In genomic region chr5:140206726-140207703, GRCm38 (mm10) we compare ENCODE assay signal across 10 mouse cellular contexts.
DNase-seq lines count a peak whose midpoint lies in the region; ATAC-seq lines count a peak whose summit lies in the region.
"Had no signal": no experiment of that assay in that cellular context is flagged by ENCODE, and none has a peak within 500 bp of the region (broad histone marks: within the 10 kb centered on the region; RNA-seq: fewer than 3 reads in every experiment).

No protein-coding gene starts in this region.

- no peak overlapping the region for H3K27ac ChIP-seq in midbrain, embryonic 13.5 days
- H3K27ac ChIP-seq in midbrain, embryonic 15.5 days, result no peak overlapping the region
- H3K27ac ChIP-seq: limb, embryonic 13.5 days had no signal

- no peaks in the 10 kb centered on the region for H3K27me3 ChIP-seq in midbrain, embryonic 13.5 days
- H3K27me3 ChIP-seq in midbrain, embryonic 15.5 days (replicated peaks), result no peaks in the 10 kb centered on the region
- H3K27me3 ChIP-seq: limb, embryonic 13.5 days had no signal

- WGBS in midbrain, embryonic 13.5 days, result 87% methylated on average over 19 of the region's 19 CpGs
- 82% methylated on average over 19 of the region's 19 CpGs for WGBS in midbrain, embryonic 15.5 days

- H3K4me3 ChIP-seq in midbrain, embryonic 13.5 days (replicated peaks), result no peak overlapping the region
- H3K4me3 ChIP-seq in midbrain, embryonic 15.5 days, result no peak overlapping the region
- H3K4me3 ChIP-seq: limb, embryonic 13.5 days had no signal

- H3K4me2 ChIP-seq in midbrain, embryonic 13.5 days (replicated peaks), result no peak overlapping the region
- no peak overlapping the region for H3K4me2 ChIP-seq in midbrain, embryonic 15.5 days
- H3K4me2 ChIP-seq: limb, embryonic 13.5 days had no signal

- peak; percentile 25; the same call in 1 of the 2 replicates for ATAC-seq in midbrain, embryonic 13.5 days
- ATAC-seq in midbrain, embryonic 15.5 days (replicated peaks), result no peak
- peak; percentile 78 for ATAC-seq in monocyte, adult 5-6 weeks (replicated peaks; ENCODE audit: insufficient number of reproducible peaks, low FRiP score, low TSS enrichment, poor library complexity, severe bottlenecking)
- no peak for ATAC-seq in activated CD4-positive, CD25-positive, alpha-beta regulatory T cell, adult 4 months

- H3K4me1 ChIP-seq in midbrain, embryonic 13.5 days (replicated peaks), result peaks cover 27% of the 10 kb centered on the region
- H3K4me1 ChIP-seq in midbrain, embryonic 15.5 days, result peaks cover 12% of the 10 kb centered on the region

- peak; percentile 52 to 62 for DNase-seq in heart, adult 9 months (ENCODE audit: low spot score in 2 of 2)
- DNase-seq in kidney, postnatal 25 days, result peak; percentile 30 to 54
- no peak for DNase-seq in layer of hippocampus, postnatal 14 days (ENCODE audit: low spot score in 2 of 2)
- no peak for DNase-seq in adrenal gland, postnatal 10 days
- DNase-seq: cerebellum, adult 9-10 months had no signal

- H3K9me3 ChIP-seq in midbrain, embryonic 13.5 days, result no peaks in the 10 kb centered on the region
- H3K9me3 ChIP-seq in midbrain, embryonic 15.5 days, result no peaks in the 10 kb centered on the region
- H3K9me3 ChIP-seq: limb, embryonic 13.5 days had no signal

- H3K9ac ChIP-seq in midbrain, embryonic 13.5 days (replicated peaks), result no peak overlapping the region
- no peak overlapping the region for H3K9ac ChIP-seq in midbrain, embryonic 15.5 days
- H3K9ac ChIP-seq: limb, embryonic 13.5 days had no signal

- H3K36me3 ChIP-seq in midbrain, embryonic 13.5 days, result no peaks in the 10 kb centered on the region
- no peaks in the 10 kb centered on the region for H3K36me3 ChIP-seq in midbrain, embryonic 15.5 days (replicated peaks)
- H3K36me3 ChIP-seq: limb, embryonic 13.5 days had no signal

Comparison
In these comparisons a context has a peak if more than half of its experiments do, and no peak if none do; other contexts are left out.
1. ATAC-seq: peak in midbrain, embryonic 13.5 days (single experiment) and monocyte, adult 5-6 weeks (single experiment); none in midbrain, embryonic 15.5 days (single experiment) and activated CD4-positive, CD25-positive, alpha-beta regulatory T cell, adult 4 months (single experiment).
2. DNase-seq: peak in heart, adult 9 months (2 of 2) and kidney, postnatal 25 days (2 of 2); none in layer of hippocampus, postnatal 14 days (0 of 2) and adrenal gland, postnatal 10 days (single experiment).